Mouse (Mus musculus) erythroblast, embryonic 14.5 days (primary cell): ENCODE results near the gene Tssc4.

ENCODE experiments used
- GATA1 ChIP-seq: IDR thresholded peaks from 2 replicates; pipeline ENCODE4 v1.6.1; 2012; ENCODE audit warnings: low read length, inconsistent platforms, mixed read lengths
- TAL1 ChIP-seq: IDR thresholded peaks from 3 replicates; pipeline ENCODE4 v1.6.1; 2012; ENCODE audit warnings: low read length, inconsistent platforms, mixed read lengths

- TF ChIP-seq TAL1 = no peak
- no peak for TF ChIP-seq GATA1
Measured at GRCm38 (mm10) chr7:143111719-143112118, 42.7 kb downstream of the Tssc4 start.
